Mouse (Mus musculus) forebrain, embryonic 16.5 days (tissue): Measurements from ENCODE around the gene Mfsd4b1. TPM values are rescaled to one million over a fixed set of nuclear protein-coding genes. Genes with fewer than 3 reads are reported as not detected.

Experiments used
- ATAC-seq: fragments of 200-750 bp; cut with Nextera tagmentation; 2 replicates; pipeline ENCODE4 v1.8.0; 2017; ENCODE audit warnings: mild to moderate bottlenecking, moderate library complexity
- H3K27ac ChIP-seq: fragments of 300-500 bp; sonication (generic); 2 replicates; pipeline ENCODE4 v1.5.1; 2014; ENCODE audit warnings: low read length, control low read depth
- H3K27me3 ChIP-seq: fragments of 300-500 bp; sonication (generic); replicated peaks from 2 replicates; pipeline ENCODE4 v1.6.1; 2014; ENCODE audit warnings: low read length; ENCODE audit not compliant: control insufficient read depth, insufficient read depth
- H3K36me3 ChIP-seq: fragments of 300-500 bp; sonication (generic); 2 replicates; pipeline ENCODE4 v1.6.1; 2014; ENCODE audit not compliant: control insufficient read depth, insufficient read depth
- H3K4me1 ChIP-seq: fragments of 300-500 bp; sonication (generic); replicated peaks from 2 replicates; pipeline ENCODE4 v1.6.1; 2014; ENCODE audit warnings: low read length; ENCODE audit not compliant: control insufficient read depth, insufficient read depth
- H3K4me2 ChIP-seq: fragments of 300-500 bp; sonication (generic); 2 replicates; pipeline ENCODE4 v1.6.1; 2014; ENCODE audit warnings: mild to moderate bottlenecking, low read length, control low read depth
- H3K4me3 ChIP-seq: fragments of 300-500 bp; sonication (generic); replicated peaks from 2 replicates; pipeline ENCODE4 v1.5.1; 2014; ENCODE audit warnings: mild to moderate bottlenecking, low read length, control low read depth
- H3K9ac ChIP-seq: fragments of 300-500 bp; sonication (generic); replicated peaks from 2 replicates; pipeline ENCODE4 v1.6.1; 2014; ENCODE audit warnings: low read depth, low read length, control low read depth
- H3K9me3 ChIP-seq: fragments of 300-500 bp; sonication (generic); 2 replicates; pipeline ENCODE4 v1.6.1; 2016; ENCODE audit warnings: low read length; ENCODE audit not compliant: control insufficient read depth
- WGBS: fragments of 180-500 bp; shearing (Covaris S2); extraction: QIAGEN DNeasy Blood & Tissue Kit; methylation state at CpG from one replicate; pipeline ENCODE4 v1.1.7; 2014; 5-methylcytosine and 5-hydroxymethylcytosine counted together
- polyA plus RNA-seq: library from polyadenylated mRNA; unstranded; fragments of >200 nt; fragmentation: Nextera tagmentation; extraction: Ambion mirVana; gene quantifications from 2 replicates; pipeline ENCODE4 v1.2.1, GENCODE M21; 2015

Mfsd4b1 gene
- polyA plus RNA-seq, 1 experiment from 2014 or later = 0.32 TPM

- Histone ChIP-seq H3K9ac (no peak overlapping the region), H3K4me1 (no peaks in the 10 kb centered on the region), H3K9me3 (peaks cover 6% of the 10 kb centered on the region), H3K4me2 (no peak overlapping the region), H3K27ac (no peak overlapping the region), H3K27me3 (no peaks in the 10 kb centered on the region), H3K36me3 (no peaks in the 10 kb centered on the region), H3K4me3 (no peak overlapping the region)
- ATAC-seq = no peak
- 78% methylated on average over 5 of the region's 5 CpGs for WGBS
These were observed 42.5 kb downstream of the Mfsd4b1 start for GRCm38 (mm10) chr10:39982604-39983003.

GRCm38 (mm10) chr10:39978231-39978630, 46.8 kb downstream of the Mfsd4b1 start:
- H3K36me3 ChIP-seq = no peaks in the 10 kb centered on the region
- no peak overlapping the region for H3K4me2 ChIP-seq
- H3K4me1 ChIP-seq = no peaks in the 10 kb centered on the region
- H3K9ac ChIP-seq = no peak overlapping the region
- no peak for ATAC-seq
- WGBS = 96% methylated on average over 1 of the region's 1 CpGs
- H3K27ac ChIP-seq = no peak overlapping the region
- no peaks in the 10 kb centered on the region for H3K27me3 ChIP-seq
- H3K4me3 ChIP-seq = no peak overlapping the region
- H3K9me3 ChIP-seq = peaks cover 6% of the 10 kb centered on the region

GRCm38 (mm10) chr10:39977346-39977745, 47.7 kb downstream of the Mfsd4b1 start:
- no peak overlapping the region for H3K4me3 ChIP-seq
- H3K9ac ChIP-seq = no peak overlapping the region
- no peaks in the 10 kb centered on the region for H3K4me1 ChIP-seq
- no peak overlapping the region for H3K27ac ChIP-seq
- no peak overlapping the region for H3K4me2 ChIP-seq
- no peaks in the 10 kb centered on the region for H3K36me3 ChIP-seq
- ATAC-seq = no peak
- 92% methylated on average over 4 of the region's 4 CpGs for WGBS
- no peaks in the 10 kb centered on the region for H3K27me3 ChIP-seq
- peaks cover 6% of the 10 kb centered on the region for H3K9me3 ChIP-seq

GRCm38 (mm10) chr10:39975771-39976170, 49.3 kb downstream of the Mfsd4b1 start:
- WGBS = 33% methylated on average over 2 of the region's 2 CpGs
- H3K9me3 ChIP-seq = peaks cover 6% of the 10 kb centered on the region
- no peaks in the 10 kb centered on the region for H3K4me1 ChIP-seq
- ATAC-seq = no peak
- no peak overlapping the region for H3K4me2 ChIP-seq
- H3K36me3 ChIP-seq = no peaks in the 10 kb centered on the region
- no peak overlapping the region for H3K27ac ChIP-seq
- H3K27me3 ChIP-seq = no peaks in the 10 kb centered on the region
- H3K9ac ChIP-seq = no peak overlapping the region
- H3K4me3 ChIP-seq = no peak overlapping the region

- Histone ChIP-seq H3K4me3 (no peak overlapping the region), H3K4me2 (no peak overlapping the region), H3K9me3 (peaks cover 6% of the 10 kb centered on the region), H3K27ac (no peak overlapping the region), H3K27me3 (no peaks in the 10 kb centered on the region), H3K4me1 (no peaks in the 10 kb centered on the region), H3K9ac (no peak overlapping the region), H3K36me3 (no peaks in the 10 kb centered on the region)
- no peak for ATAC-seq
- 65% methylated on average over 11 of the region's 11 CpGs for WGBS
These were observed 50.1 kb downstream of the Mfsd4b1 start for GRCm38 (mm10) chr10:39974982-39975381.

GRCm38 (mm10) chr10:39967512-39967911, 57.6 kb downstream of the Mfsd4b1 start:
- Histone ChIP-seq H3K9me3 (no peaks in the 10 kb centered on the region), H3K4me3 (no peak overlapping the region), H3K4me1 (no peaks in the 10 kb centered on the region), H3K4me2 (no peak overlapping the region), H3K27me3 (no peaks in the 10 kb centered on the region), H3K36me3 (no peaks in the 10 kb centered on the region), H3K27ac (no peak overlapping the region), H3K9ac (no peak overlapping the region)
- WGBS = 89% methylated on average over 3 of the region's 3 CpGs
- no peak for ATAC-seq

GRCm38 (mm10) chr10:39961906-39962305, 63.2 kb downstream of the Mfsd4b1 start:
- H3K27me3 ChIP-seq = no peaks in the 10 kb centered on the region
- H3K4me2 ChIP-seq = no peak overlapping the region
- no peak overlapping the region for H3K9ac ChIP-seq
- WGBS = 56% methylated on average over 1 of the region's 1 CpGs
- peaks cover 4% of the 10 kb centered on the region for H3K4me1 ChIP-seq
- no peaks in the 10 kb centered on the region for H3K36me3 ChIP-seq
- ATAC-seq = no peak
- no peak overlapping the region for H3K4me3 ChIP-seq
- no peaks in the 10 kb centered on the region for H3K9me3 ChIP-seq
- H3K27ac ChIP-seq = no peak overlapping the region

- Histone ChIP-seq H3K27ac (no peak overlapping the region), H3K9ac (no peak overlapping the region), H3K27me3 (no peaks in the 10 kb centered on the region), H3K9me3 (no peaks in the 10 kb centered on the region), H3K4me2 (peak overlapping the region; percentile 99), H3K36me3 (no peaks in the 10 kb centered on the region), H3K4me1 (peaks cover 4% of the 10 kb centered on the region), H3K4me3 (peak overlapping the region; percentile 63)
- peak; percentile 54 for ATAC-seq
- WGBS = 43% methylated on average over 11 of the region's 11 CpGs
These were observed 64.6 kb downstream of the Mfsd4b1 start for GRCm38 (mm10) chr10:39960441-39960822.

GRCm38 (mm10) chr10:39959761-39960440, 65.2 kb downstream of the Mfsd4b1 start, which contains the start of gene Mfsd4b3:
Mfsd4b3 (minus strand) TSS chr10:39960153.
- ATAC-seq = peak; percentile 99
- Histone ChIP-seq H3K27ac (no peak within 1 kb of the TSS; the same call in 1 of the 2 replicates), H3K27me3 (no peaks in the 10 kb centered on the region), H3K36me3 (no peaks in the 10 kb centered on the region), H3K9me3 (no peaks in the 10 kb centered on the region), H3K4me3 (peak within 1 kb of the TSS; percentile 63), H3K4me2 (peak within 1 kb of the TSS; percentile 99), H3K9ac (peak within 1 kb of the TSS; percentile 51), H3K4me1 (peaks cover 4% of the 10 kb centered on the region)
- WGBS = under 1% methylated on average over 36 of the region's 38 CpGs

- H3K27ac ChIP-seq = no peak overlapping the region
- H3K4me2 ChIP-seq = no peak overlapping the region
- peaks cover 4% of the 10 kb centered on the region for H3K4me1 ChIP-seq
- no peaks in the 10 kb centered on the region for H3K36me3 ChIP-seq
- no peak overlapping the region for H3K4me3 ChIP-seq
- no peaks in the 10 kb centered on the region for H3K27me3 ChIP-seq
- no peak overlapping the region for H3K9ac ChIP-seq
- H3K9me3 ChIP-seq = no peaks in the 10 kb centered on the region
- no peak for ATAC-seq
- 56% methylated on average over 4 of the region's 4 CpGs for WGBS
These were observed 66.8 kb downstream of the Mfsd4b1 start for GRCm38 (mm10) chr10:39958266-39958665.
